Mouse (Mus musculus): ENCODE measurements around the gene Smarca2.
A peak's percentile ranks its signal among the peaks of the same experiment; 100 is the strongest.
"Not testable (repeated sequence)": the region's sequence is repeated elsewhere in the genome, so short reads cannot be mapped to it uniquely, and the experiment has no call there.

The Smarca2 gene

DNA sequence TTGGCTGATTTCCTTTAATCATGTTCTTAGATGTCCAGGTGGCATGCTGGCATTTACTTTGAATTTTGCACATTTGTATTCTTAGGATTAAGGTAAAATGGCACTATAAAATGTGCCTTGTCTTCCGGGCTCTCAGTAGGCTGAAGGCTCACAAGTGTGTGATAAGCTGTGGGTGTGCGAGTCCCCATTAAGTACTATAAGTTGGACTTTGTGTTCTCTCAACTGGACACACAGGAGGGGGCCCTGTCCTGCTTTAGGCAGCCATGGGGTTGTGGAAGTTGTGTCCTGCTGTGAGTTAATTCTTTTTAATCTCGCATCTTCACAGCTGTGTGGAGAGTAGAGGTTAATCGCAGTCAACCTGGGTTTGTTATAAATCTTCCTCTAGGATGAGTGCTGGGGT lies 85.7 kb downstream of the Smarca2 start:
- no peak for DNase-seq (ENCODE audit: low read depth, low spot score)

DNA sequence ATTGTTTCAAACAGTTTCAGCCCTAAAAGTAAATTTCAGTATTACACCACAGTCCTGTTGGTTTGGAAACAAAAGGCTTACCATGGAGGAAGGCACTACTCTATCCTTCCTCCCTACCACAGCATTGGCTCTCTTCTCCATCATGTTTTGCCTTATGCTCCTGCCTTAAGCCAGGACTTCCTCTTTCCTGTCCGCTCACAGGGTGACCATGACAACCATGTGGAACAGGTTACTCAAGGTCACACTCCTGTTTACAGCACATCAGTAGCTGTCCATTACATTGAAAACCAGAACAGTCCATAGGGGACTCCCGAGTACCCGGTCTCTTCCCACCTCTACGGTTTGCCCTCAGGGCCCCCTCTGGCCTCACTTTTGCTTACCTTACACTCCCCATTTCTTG lies 92.3 kb downstream of the Smarca2 start:
- DNase-seq (ENCODE audit: low read depth, low spot score): no peak

GRCm38 (mm10) chr19:26704545-26705209 lies 99.8 kb downstream of the Smarca2 start:
- DNase-seq (ENCODE audit: low read depth, low spot score): no peak

DNA sequence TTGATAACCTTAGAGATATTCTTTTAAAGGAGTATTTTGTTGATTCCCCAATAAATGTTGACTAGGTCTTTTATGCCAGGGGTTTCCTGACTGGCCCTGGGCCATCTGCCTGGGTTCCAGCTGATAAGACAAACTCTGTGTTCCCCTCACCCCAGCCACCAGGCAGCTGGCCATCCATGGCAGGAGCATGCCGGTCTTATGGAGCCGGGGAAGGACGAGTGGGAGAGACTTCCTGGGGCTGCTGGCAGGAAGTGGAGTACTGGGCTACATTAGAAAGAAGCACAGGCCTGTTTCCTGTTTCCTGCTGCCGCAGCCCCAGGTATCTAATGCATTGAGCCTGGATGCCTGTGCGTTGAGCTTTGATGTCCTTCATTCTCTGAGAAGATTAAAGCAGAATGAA lies 102.1 kb downstream of the Smarca2 start:
- DNase-seq (ENCODE audit: low read depth, low spot score): peak; percentile 28

GRCm38 (mm10) chr19:26709095-26709494 lies 104.2 kb downstream of the Smarca2 start:
- no peak for DNase-seq (ENCODE audit: low read depth, low spot score)

DNA sequence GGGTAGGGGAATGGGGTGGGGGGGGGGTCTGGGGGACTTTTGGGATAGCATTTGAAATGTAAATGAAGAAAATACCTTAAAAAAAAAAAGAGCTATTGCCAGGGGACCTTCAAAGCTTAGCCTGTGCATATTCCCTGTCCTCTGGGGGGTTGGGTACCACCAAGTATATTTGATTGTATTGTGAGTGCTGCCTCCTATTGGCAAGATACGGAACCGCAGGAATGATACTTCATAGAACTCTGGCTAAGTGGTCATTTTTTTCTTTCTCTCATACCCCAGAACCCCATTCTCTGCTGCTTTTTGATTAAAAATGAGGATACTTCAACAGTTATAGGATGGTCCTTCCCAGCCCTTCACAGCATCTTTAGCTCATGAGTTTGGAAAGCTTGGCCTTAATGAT lies 106.4 kb downstream of the Smarca2 start:
- DNase-seq (ENCODE audit: low read depth, low spot score): peak; percentile 64

GRCm38 (mm10) chr19:26716217-26716616 lies 111.4 kb downstream of the Smarca2 start:
- DNase-seq (ENCODE audit: low read depth, low spot score): no peak

DNA sequence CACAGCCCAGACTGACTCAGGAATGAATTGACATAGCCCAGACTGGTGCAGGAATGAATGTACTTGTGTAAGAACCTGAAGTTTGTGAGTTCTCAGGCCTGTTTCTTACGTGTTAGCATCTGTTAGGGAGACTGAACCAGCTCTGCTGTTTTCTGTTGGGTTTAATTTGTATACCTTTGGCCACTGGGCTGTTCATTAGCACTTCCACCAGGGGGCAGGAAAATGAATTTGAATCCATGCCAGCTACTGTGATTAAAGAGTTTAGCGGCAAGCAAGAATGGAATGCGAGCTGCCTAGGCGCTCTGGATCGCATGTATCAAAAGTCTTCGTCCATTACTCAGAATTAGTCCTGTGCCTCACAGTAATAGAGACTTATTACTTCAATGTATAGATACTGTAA lies 113.4 kb downstream of the Smarca2 start:
- peak; percentile 52 for DNase-seq (ENCODE audit: low read depth, low spot score)

GRCm38 (mm10) chr19:26719161-26719560 lies 114.3 kb downstream of the Smarca2 start:
- DNase-seq (ENCODE audit: low read depth, low spot score): no peak

DNA sequence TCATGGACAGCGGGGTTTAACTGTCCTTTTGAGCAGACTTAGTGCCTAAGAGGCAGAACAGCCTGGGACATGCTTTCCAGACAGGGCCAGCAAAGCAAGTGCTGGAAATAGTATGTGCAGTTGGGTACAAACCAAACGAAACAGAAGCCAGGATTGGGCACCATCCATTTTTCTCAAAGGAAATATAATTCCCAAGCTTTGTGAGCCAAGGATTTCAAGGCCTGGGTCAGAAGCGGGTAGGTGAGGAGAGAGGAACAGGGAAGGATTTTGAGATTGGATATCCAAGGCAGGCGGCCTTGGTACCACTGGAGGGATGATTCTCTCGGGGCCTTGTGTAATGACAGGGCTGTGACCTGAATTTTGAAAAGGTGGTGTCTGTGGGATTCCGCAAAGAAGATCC lies 116.9 kb downstream of the Smarca2 start:
- DNase-seq (ENCODE audit: low read depth, low spot score): no peak

DNA sequence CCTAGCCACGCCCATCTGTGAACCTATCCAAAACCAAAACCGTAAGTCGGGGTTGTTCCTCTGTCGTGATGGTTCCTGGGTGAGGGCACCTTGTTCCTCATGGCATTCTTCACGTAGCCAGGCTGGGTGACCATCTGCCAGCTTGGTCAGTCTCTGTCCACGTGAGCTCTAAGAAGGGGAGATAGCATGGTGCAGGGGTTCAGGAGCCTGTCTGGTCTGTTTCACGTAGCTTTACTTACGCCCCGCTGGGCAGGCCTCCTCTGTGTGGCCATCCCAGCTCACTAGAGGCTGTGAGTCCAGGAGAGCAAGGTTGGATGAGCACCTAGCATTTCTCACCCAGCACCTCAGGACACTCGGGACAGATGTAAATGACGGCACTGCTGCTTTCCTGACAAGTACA lies 119.0 kb downstream of the Smarca2 start:
- no peak for DNase-seq (ENCODE audit: low read depth, low spot score)

- DNase-seq (ENCODE audit: low read depth, low spot score): no peak
Observed at GRCm38 (mm10) chr19:26724626-26725025, 119.8 kb downstream of the Smarca2 start.

- DNase-seq (ENCODE audit: low read depth, low spot score): no peak
Observed at GRCm38 (mm10) chr19:26727796-26728195, 122.9 kb downstream of the Smarca2 start.

- no peak for DNase-seq (ENCODE audit: low read depth, low spot score)
Observed at GRCm38 (mm10) chr19:26730486-26730885, 125.6 kb downstream of the Smarca2 start.

- no peak for DNase-seq (ENCODE audit: low read depth, low spot score)
Observed at GRCm38 (mm10) chr19:26731121-26731520, 126.3 kb downstream of the Smarca2 start.

DNA sequence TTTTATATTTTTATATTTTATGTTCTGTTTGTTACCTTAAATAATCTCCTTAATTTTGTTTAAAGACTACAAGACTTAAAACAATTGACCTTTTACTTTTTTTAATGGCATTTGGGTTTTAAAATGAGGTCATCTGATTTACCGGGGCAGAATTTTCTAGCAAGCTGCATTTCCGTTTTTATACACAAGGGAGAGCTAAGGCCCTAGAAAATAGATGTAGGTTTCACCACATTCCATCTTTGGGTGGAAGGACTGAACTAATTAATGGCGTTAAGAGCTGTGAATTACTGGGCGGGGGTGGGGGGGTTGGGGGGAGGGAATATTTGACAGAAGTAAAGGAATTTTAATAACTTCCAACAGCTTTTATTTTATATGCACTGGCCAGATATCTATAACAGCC lies 127.0 kb downstream of the Smarca2 start:
- DNase-seq (ENCODE audit: low read depth, low spot score): no peak

DNA sequence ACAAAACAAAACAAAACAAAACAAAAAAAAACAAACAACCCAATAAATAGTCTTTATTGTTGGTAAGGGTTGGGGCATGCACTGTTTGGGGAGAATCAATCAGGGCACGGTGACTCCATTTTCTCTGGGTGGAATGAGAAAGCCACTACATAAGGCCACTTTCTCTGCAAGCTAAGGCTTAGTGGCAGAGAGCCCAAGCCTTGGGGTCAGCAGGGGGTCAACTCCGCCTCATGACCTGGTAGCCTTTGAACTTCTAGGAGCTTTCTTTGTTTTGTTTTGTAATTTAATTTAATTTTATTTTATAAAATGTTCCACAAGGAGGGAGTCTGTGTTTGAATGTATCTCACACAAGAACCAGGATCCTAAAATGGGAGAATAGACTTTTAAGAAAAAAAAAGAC lies 128.2 kb downstream of the Smarca2 start:
- DNase-seq (ENCODE audit: low read depth, low spot score): no peak

- DNase-seq (ENCODE audit: low read depth, low spot score): no peak
Observed at GRCm38 (mm10) chr19:26733546-26734100, 128.8 kb downstream of the Smarca2 start.

GRCm38 (mm10) chr19:26734704-26735109 lies 129.9 kb downstream of the Smarca2 start:
- DNase-seq (ENCODE audit: low read depth, low spot score): no peak

DNA sequence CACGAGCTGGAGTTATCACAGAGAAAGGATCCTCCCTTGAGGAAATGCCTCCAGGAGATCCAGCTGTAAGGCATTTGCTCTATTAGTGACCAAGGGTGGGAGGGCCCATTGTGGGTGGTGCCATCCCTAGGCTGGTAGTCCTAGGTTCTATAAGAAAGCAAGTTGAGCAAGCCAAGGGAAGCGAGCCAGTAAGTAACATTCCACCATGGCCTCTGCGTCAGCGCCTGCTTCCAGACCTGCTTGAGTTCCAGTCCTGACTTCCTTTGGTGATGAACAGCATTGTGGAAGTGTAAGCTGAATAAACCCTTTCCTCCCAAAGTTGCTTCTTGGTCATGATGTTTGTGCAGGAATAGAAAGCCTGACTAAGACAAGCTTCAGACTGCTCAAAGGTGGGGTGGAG lies 140.2 kb downstream of the Smarca2 start:
- DNase-seq (ENCODE audit: low read depth, low spot score): not testable (repeated sequence)

DNA sequence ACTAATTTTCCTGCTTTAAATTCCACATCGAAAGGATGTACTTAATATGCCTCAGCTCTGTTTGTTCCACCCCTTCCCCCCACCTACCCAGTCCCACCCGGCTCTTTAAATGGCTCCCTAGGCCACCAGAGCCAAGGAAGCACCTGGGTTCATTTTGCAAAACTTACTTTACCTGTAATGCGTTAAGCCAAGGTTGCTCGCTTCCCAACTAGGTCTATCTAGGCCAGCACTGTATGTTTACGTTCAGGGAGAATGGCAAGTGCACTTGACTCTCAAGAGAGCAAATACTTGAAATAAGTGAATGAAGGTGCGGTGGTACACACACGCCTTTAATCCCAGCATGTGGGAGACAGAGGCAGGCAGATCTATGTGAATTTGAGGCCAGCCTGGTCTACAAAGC lies 140.7 kb downstream of the Smarca2 start:
- peak; percentile 19 for DNase-seq (ENCODE audit: low read depth, low spot score)

- no peak for DNase-seq (ENCODE audit: low read depth, low spot score)
Observed at GRCm38 (mm10) chr19:26746290-26746689, 141.4 kb downstream of the Smarca2 start.

GRCm38 (mm10) chr19:26746709-26747467 lies 142.0 kb downstream of the Smarca2 start:
- DNase-seq (ENCODE audit: low read depth, low spot score): no peak
